Mouse (Mus musculus) myocyte (in vitro differentiated cells): ENCODE measurements at regions not wholly inside any gene's neighbourhood (a gene's known extent, or its start where the extent isn't known, plus 50 kb on each side); places are given as distances from the start of the nearest gene placed in this dataset.
"Not testable (repeated sequence)": the region's sequence is repeated elsewhere in the genome, so short reads cannot be mapped to it uniquely, and the experiment has no call there.

ENCODE experiments used
- H3K27me3 ChIP-seq: one replicate; pipeline ENCODE4 v1.6.1; 2011; ENCODE audit not compliant: control insufficient read depth, insufficient read depth, insufficient read length
- H3K36me3 ChIP-seq: one replicate; pipeline ENCODE4 v1.6.1; 2011; ENCODE audit not compliant: control insufficient read depth, insufficient read depth
- H3K4me2 ChIP-seq: one replicate; pipeline ENCODE4 v1.6.1; 2011; ENCODE audit warnings: low read depth, control low read depth
- H3K4me3 ChIP-seq: one replicate; pipeline ENCODE4 v1.5.1; 2011; ENCODE audit warnings: mild to moderate bottlenecking, control low read depth, moderate library complexity
- H3K79me2 ChIP-seq: one replicate; pipeline ENCODE4 v1.6.1; 2011; ENCODE audit not compliant: control insufficient read depth, insufficient read depth
- H3ac ChIP-seq: one replicate; pipeline ENCODE4 v1.6.1; 2011; ENCODE audit not compliant: control insufficient read depth, insufficient read length
- CEBPB ChIP-seq: IDR thresholded peaks from 2 replicates; pipeline ENCODE4 v1.6.1; 2011; ENCODE audit warnings: mild to moderate bottlenecking, moderate library complexity; ENCODE audit not compliant: poor library complexity, insufficient read depth, severe bottlenecking
- E2F4 ChIP-seq: IDR thresholded peaks from one replicate; pipeline ENCODE4 v1.6.1; 2011; ENCODE audit warnings: mild to moderate bottlenecking, control low read depth, moderate library complexity; ENCODE audit not compliant: insufficient read depth
- MAX ChIP-seq: IDR thresholded peaks from one replicate; pipeline ENCODE4 v1.6.1; 2011; ENCODE audit warnings: low read depth, mild to moderate bottlenecking, control low read depth
- MYOD1 ChIP-seq, 3 experiments: IDR thresholded peaks; one replicate each; pipeline ENCODE4 v1.6.1; 2011; ENCODE audit warnings: control low read depth in 2 of 3, low read depth in 2 of 3, mild to moderate bottlenecking in 2 of 3, moderate library complexity in 1 of 3; ENCODE audit not compliant: insufficient read length in 2 of 3, control insufficient read depth in 1 of 3
- MYOG ChIP-seq, 3 experiments: IDR thresholded peaks; one replicate each; pipeline ENCODE4 v1.6.1; 2011; ENCODE audit warnings: control low read depth in 2 of 3, low read depth in 2 of 3, mild to moderate bottlenecking in 2 of 3; ENCODE audit not compliant: insufficient read length in 2 of 3, control insufficient read depth in 1 of 3, insufficient read depth in 1 of 3
- POLR2A ChIP-seq: IDR thresholded peaks from one replicate; pipeline ENCODE4 v1.6.1; 2011; ENCODE audit warnings: low read depth, mild to moderate bottlenecking, control low read depth, moderate library complexity; ENCODE audit not compliant: insufficient read length
- POLR2AphosphoS2 ChIP-seq: IDR thresholded peaks from one replicate; pipeline ENCODE4 v1.6.1; 2011; ENCODE audit warnings: low read depth, control low read depth; ENCODE audit not compliant: insufficient read length
- REST ChIP-seq: IDR thresholded peaks from one replicate; pipeline ENCODE4 v1.6.1; 2011; ENCODE audit warnings: mild to moderate bottlenecking, control low read depth, moderate library complexity; ENCODE audit not compliant: insufficient read depth, insufficient read length
- SRF ChIP-seq: IDR thresholded peaks from one replicate; pipeline ENCODE4 v1.6.1; 2011; ENCODE audit warnings: low read depth; ENCODE audit not compliant: control insufficient read depth, insufficient read length
- TCF12 ChIP-seq: IDR thresholded peaks from one replicate; pipeline ENCODE4 v1.6.1; 2011; ENCODE audit warnings: mild to moderate bottlenecking, control low read depth; ENCODE audit not compliant: poor library complexity, insufficient read depth, severe bottlenecking
- TCF3 ChIP-seq: IDR thresholded peaks from one replicate; pipeline ENCODE4 v1.6.1; 2011; ENCODE audit warnings: low read depth, control low read depth; ENCODE audit not compliant: insufficient read length
- USF1 ChIP-seq: IDR thresholded peaks from one replicate; pipeline ENCODE4 v1.6.1; 2011; ENCODE audit warnings: low read depth, mild to moderate bottlenecking, control low read depth, moderate library complexity

- Histone ChIP-seq H3K4me3 (no peak overlapping the region), H3K4me2 (no peak overlapping the region), H3K79me2 (no peaks in the 10 kb centered on the region), H3ac (no peak overlapping the region), H3K36me3 (no peaks in the 10 kb centered on the region), H3K27me3 (no peaks in the 10 kb centered on the region)
- TF ChIP-seq SRF (no peak), CEBPB (no peak), TCF3 (no peak), POLR2AphosphoS2 (no peak), POLR2A (no peak), REST (no peak), MYOG (IDR thresholded peaks at IDR 0.05; ENCODE audit: control insufficient read depth in 1 of 3, insufficient read depth in 1 of 3, insufficient read length in 2 of 3, low read depth in 2 of 3) (no peak), TCF12 (no peak), USF1 (no peak), MAX (no peak), MYOD1 (IDR thresholded peaks at IDR 0.05; ENCODE audit: control insufficient read depth in 1 of 3, insufficient read length in 2 of 3, low read depth in 2 of 3) (no peak), E2F4 (no peak)
Observed at GRCm38 (mm10) chr14:74304483-74304882, 336.2 kb upstream of the Htr2a start.

GRCm38 (mm10) chr14:74306717-74307307, 333.8 kb upstream of the Htr2a start:
- TF ChIP-seq MYOG (IDR thresholded peaks at IDR 0.05; ENCODE audit: control insufficient read depth in 1 of 3, insufficient read depth in 1 of 3, insufficient read length in 2 of 3, low read depth in 2 of 3) (no peak), CEBPB (no peak), TCF12 (no peak), MYOD1 (IDR thresholded peaks at IDR 0.05; ENCODE audit: control insufficient read depth in 1 of 3, insufficient read length in 2 of 3, low read depth in 2 of 3) (no peak), USF1 (no peak), MAX (no peak), TCF3 (no peak), POLR2AphosphoS2 (no peak)
- Histone ChIP-seq H3K4me3 (no peak overlapping the region), H3K4me2 (no peak overlapping the region), H3K79me2 (no peaks in the 10 kb centered on the region), H3K27me3 (no peaks in the 10 kb centered on the region), H3ac (no peak overlapping the region), H3K36me3 (no peaks in the 10 kb centered on the region)

DNA sequence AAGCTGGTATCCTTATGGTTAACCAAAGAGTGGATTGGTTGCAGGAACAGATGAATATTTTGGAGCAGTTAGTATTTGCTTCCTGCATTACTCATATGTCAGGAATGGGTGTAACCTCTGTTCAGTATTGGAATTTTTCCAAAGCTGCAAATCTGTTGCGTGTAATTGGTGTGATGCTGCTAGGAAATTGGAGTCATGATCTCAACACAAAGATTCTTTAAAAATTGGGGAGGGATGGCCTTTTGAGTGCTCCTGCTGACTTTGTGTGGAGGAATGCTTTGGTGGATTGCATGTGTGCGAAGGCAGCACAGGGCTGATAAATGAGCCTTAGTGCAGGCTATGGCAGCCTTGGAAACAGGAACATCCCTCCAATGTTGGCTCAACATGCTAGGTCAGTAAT, 331.2 kb upstream of the Htr2a start:
- not testable (repeated sequence) for H3K36me3 ChIP-seq, H3K4me2 ChIP-seq, H3K4me3 ChIP-seq, H3K79me2 ChIP-seq, H3ac ChIP-seq, H3K27me3 ChIP-seq

GRCm38 (mm10) chr14:74327291-74327690, 313.3 kb upstream of the Htr2a start:
- Histone ChIP-seq H3K36me3 (no peaks in the 10 kb centered on the region), H3K79me2 (no peaks in the 10 kb centered on the region), H3ac (no peak overlapping the region), H3K4me2 (no peak overlapping the region), H3K27me3 (no peaks in the 10 kb centered on the region), H3K4me3 (no peak overlapping the region)
- TF ChIP-seq USF1 (no peak), POLR2AphosphoS2 (no peak), MYOD1 (IDR thresholded peaks at IDR 0.05; ENCODE audit: control insufficient read depth in 1 of 3, insufficient read length in 2 of 3, low read depth in 2 of 3) (no peak), E2F4 (no peak), SRF (no peak), CEBPB (no peak), REST (no peak), POLR2A (no peak), MYOG (IDR thresholded peaks at IDR 0.05; ENCODE audit: control insufficient read depth in 1 of 3, insufficient read depth in 1 of 3, insufficient read length in 2 of 3, low read depth in 2 of 3) (no peak), MAX (no peak), TCF12 (no peak), TCF3 (no peak)

DNA sequence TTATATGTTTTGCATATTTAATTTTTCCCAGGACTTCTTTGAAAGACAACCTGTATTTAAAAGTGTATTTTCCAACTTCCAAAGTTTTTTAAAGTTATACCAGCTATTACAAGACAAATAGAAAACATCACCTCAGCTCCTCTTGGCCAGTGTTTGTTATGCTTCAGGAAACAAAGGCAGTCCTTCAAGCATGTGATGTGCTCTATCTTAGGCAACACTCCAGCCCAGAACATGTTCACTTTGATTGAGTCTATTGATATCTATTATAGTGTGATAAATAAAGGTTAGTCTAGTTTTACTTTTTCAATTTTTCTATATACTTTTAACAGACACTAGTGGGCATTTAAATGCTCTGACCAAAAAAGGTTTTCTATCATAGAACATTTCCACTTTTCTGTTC, 289.9 kb upstream of the Htr2a start:
- no peaks in the 10 kb centered on the region for H3K27me3 ChIP-seq
- no peaks in the 10 kb centered on the region for H3K79me2 ChIP-seq
- H3ac ChIP-seq: no peak overlapping the region
- no peak overlapping the region for H3K4me3 ChIP-seq
- H3K4me2 ChIP-seq: no peak overlapping the region
- H3K36me3 ChIP-seq: no peaks in the 10 kb centered on the region
- TF ChIP-seq TCF3: no peak
- TF ChIP-seq USF1: no peak
- TF ChIP-seq CEBPB: no peak
- no peak for TF ChIP-seq MYOD1 (IDR thresholded peaks at IDR 0.05; ENCODE audit: control insufficient read depth in 1 of 3, insufficient read length in 2 of 3, low read depth in 2 of 3)
- TF ChIP-seq MYOG (IDR thresholded peaks at IDR 0.05; ENCODE audit: control insufficient read depth in 1 of 3, insufficient read depth in 1 of 3, insufficient read length in 2 of 3, low read depth in 2 of 3): no peak
- no peak for TF ChIP-seq POLR2A
- TF ChIP-seq E2F4: no peak
- no peak for TF ChIP-seq SRF
- no peak for TF ChIP-seq REST
- TF ChIP-seq POLR2AphosphoS2: no peak
- no peak for TF ChIP-seq TCF12
- TF ChIP-seq MAX: no peak
